Mouse (Mus musculus) T-helper 2 cell (primary cell): ENCODE measurements at regions not wholly inside any gene's neighbourhood (a gene's known extent, or its start where the extent isn't known, plus 50 kb on each side); places are given as distances from the start of the nearest gene placed in this dataset.

Source experiments
- in situ Hi-C: fragments of 300-600 bp; cut with MboI, MseI; formaldehyde crosslinking; loops from one replicate; pipeline ENCODE4 v1.15.1; 2025; ENCODE audit warnings: high pct_unique_total_duplicates

GRCm38 (mm10) chr17:59429189-59429588, 416.0 kb upstream of the Nudt12 start:
- in situ Hi-C loops = no loop called here

- in situ Hi-C loops = no loop called here
These were observed 408.3 kb upstream of the Nudt12 start for GRCm38 (mm10) chr17:59421489-59421888.

DNA sequence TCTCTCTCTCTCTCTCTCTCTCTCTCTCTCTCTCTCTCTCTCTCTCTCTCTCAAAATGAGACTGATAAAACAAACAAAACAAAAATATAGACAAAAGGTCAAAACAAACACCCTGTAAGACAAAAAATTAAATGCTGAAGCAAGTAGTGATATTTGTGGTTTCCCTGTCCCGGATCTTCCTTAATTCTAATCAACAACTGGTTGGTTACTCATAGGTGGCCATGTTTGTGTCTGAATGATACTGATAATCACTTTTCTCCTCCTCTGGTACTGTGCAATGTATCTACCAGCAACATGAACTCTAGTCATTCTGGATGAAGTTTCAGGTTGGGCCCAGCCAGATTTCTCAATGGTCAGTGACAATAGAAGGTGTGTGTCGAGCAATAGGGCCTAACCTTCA, 396.1 kb upstream of the Nudt12 start:
- in situ Hi-C loops = no loop called here

- in situ Hi-C loops = no loop called here
These were observed 391.4 kb upstream of the Nudt12 start for GRCm38 (mm10) chr17:59404525-59404924.

DNA sequence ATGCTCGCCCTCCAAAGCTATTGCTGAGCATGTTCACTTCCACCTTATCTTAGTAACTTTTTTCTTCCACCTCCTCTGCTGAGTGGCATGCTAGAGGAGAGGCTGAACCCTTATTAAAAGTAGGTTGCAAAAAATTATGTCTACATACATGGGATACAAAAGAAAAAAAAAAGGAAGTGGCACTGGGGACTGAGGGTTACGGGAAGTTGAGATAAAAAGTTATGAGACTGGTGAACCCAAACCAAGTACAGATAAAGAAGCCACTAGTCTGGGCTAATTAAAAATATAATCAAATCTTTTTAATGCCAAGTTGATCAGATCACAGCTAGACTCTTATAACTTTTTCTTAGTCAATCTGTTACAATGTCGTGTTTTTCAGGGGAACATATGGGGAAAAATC, 384.2 kb upstream of the Nudt12 start:
- in situ Hi-C loops = no loop called here

- in situ Hi-C loops = loop anchor here (5.0 kb wide), 1 partner anchor 69 kb away; no protein-coding TSS in a partner anchor
These were observed 369.9 kb upstream of the Nudt12 start for GRCm38 (mm10) chr17:59383107-59383438.

GRCm38 (mm10) chr17:59382225-59383106, 369.3 kb upstream of the Nudt12 start:
- in situ Hi-C loops = loop anchor here (5.0 kb wide), 1 partner anchor 70 kb away; no protein-coding TSS in a partner anchor

DNA sequence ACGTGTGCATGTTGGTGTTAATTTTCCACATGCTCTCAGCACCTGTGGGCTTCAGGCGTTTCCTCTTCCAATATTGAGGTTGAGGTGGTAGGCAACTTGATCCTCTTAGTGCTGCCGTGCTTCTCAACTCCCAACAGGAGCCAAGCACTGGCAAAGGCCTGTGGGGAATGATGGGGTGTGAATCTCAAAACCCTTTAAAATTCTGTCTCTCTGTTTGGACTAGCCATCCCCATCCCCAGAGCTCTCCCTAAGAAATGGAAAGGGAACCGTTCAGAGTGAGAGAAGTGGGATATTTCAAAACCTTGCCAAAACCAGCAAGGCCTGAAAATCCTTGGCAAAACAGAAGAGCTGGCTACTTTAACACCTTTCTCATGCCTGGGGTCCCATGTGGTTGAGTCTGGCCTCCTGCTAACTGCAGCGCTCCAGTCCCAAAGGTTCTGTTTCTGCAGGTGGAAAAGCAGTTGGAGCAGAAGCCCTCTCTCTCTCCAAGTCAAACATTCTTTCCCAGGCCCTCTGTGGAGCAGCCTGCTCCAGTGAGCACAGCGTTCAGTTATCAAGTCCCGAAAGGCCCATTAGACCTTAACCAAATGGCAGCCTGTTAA, 360.4 kb upstream of the Nudt12 start:
- in situ Hi-C loops = no loop called here

GRCm38 (mm10) chr17:59369624-59370541, 356.7 kb upstream of the Nudt12 start:
- in situ Hi-C loops = no loop called here

- in situ Hi-C loops = no loop called here
These were observed 352.2 kb upstream of the Nudt12 start for GRCm38 (mm10) chr17:59365340-59365739.

DNA sequence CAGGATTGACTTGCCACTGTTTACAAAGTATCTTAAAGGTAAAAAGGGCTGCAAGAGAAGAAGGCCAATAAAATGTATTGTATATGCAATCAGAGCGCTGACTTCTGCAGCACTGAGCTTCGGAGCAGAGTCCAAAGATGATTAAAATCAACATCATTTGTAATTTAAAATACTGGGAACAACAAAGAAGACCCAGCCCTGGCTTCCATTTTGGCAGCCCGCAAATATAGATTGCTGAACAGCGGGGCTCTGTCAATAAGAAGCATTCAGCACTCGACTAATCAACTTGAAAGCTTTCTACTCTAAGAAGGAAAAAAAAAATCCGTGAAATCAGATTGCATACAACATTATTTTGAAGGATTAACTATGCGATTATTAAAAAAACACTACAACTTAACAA, 348.9 kb upstream of the Nudt12 start:
- in situ Hi-C loops = no loop called here

DNA sequence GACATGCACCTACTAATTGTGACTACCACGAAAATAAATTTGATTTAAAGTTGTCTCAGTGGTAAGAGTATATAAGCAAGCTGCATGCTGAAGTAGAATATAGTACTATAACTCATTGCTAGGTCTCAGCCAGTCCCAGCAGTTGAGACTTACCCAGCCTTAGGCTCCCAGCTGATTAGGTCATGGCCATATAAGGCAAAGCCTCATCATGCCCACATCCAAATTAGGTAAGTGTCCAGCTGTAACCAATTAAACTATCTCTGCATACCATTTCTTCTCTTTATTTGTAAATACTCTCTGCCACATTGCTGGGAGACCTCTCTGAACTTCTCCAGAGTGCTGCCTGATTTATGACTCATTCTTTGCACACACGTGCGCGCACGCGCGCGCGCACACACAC, 347.9 kb upstream of the Nudt12 start:
- in situ Hi-C loops = no loop called here

DNA sequence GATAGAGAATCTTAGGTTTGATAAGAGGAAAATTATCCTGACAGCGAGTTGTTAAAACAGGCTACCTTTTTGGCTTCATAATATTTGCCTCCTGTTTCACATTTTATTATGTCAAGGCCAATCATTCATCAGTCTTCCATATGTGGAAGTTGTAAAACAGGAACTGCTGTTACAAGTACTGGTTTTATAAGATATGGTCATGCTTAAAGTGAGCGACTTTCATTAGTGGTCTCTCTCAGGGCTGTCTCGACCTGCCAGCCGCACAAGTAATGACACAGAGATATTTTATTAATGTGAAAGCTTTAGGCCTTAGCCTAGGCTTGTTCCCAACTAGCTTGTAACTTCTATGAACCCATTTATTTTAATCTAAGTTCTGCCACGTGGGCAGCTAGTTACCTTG, 346.3 kb upstream of the Nudt12 start:
- in situ Hi-C loops = no loop called here

GRCm38 (mm10) chr17:59345526-59345925, 332.4 kb upstream of the Nudt12 start:
- in situ Hi-C loops = no loop called here

- in situ Hi-C loops = no loop called here
These were observed 284.8 kb upstream of the Nudt12 start for GRCm38 (mm10) chr17:59297939-59298338.

DNA sequence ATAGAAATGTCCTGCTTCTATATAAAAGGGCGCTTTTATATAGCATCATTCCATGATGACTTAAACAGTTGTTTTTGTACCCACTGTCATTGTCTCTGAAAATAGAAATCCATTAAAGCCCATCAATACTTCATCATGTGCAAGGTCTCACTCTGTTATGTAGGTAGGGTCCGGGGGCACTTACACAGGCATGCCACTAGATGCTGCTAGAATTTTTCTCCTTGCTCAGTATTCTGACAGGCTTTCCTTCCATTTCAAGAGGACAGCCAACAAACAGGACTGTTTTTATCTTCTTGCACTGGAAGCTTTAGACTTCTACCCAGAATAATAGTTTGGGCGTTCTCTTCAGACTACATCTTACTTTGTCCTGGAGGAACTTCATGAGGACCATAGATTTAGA, 268.2 kb upstream of the Nudt12 start:
- in situ Hi-C loops = no loop called here

DNA sequence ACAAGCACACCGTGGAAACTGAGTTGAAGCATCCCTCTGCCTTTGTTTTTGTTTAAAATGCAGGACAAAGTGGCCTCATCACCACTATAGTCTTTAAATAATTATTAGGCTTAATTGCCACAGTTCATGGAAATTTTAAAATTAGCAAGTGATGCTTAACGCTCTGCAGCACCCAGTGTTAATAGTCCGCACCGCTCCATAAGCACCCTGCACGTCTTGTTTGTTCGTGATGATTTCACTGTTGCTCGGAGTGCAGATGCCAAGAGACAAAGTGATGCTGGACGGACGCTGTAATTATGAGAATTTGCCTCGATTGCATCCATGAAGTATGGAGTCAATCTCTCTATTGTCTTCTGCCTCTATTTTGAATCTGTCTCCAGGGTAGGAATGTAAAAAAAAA, 266.6 kb upstream of the Nudt12 start:
- in situ Hi-C loops = no loop called here

DNA sequence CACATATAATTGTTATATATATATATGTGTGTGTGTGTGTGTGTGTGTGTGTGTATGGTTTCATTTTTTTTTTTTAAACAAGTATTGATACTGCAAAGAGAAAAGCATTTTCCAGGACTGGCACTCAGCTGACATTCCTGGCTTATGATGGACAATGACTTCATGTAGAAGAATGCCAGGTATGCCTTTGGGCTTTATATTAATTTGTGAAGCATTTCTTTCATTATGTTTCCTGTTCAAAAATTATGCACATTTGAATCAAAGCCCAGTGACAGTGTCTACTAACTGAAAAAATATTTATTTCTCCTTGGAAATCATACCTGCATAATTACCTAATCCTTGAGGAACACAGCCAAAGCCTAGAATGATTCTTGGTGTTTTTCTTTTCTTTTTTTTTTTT, 256.4 kb upstream of the Nudt12 start:
- in situ Hi-C loops = no loop called here

GRCm38 (mm10) chr17:59249000-59249399, 235.8 kb upstream of the Nudt12 start:
- in situ Hi-C loops = no loop called here

GRCm38 (mm10) chr17:59232251-59232650, 219.1 kb upstream of the Nudt12 start:
- in situ Hi-C loops = no loop called here
